Mouse (Mus musculus) kidney, embryonic 16.5 days (tissue): ENCODE measurements around the gene Gal3st2. TPM values are rescaled to one million over a fixed set of nuclear protein-coding genes. Genes with fewer than 3 reads are reported as not detected.
"Not testable (repeated sequence)": the region's sequence is repeated elsewhere in the genome, so short reads cannot be mapped to it uniquely, and the experiment has no call there.

Source experiments
- ATAC-seq: fragments of 200-750 bp; cut with Nextera tagmentation; 2 replicates; pipeline ENCODE4 v1.8.0; 2017; ENCODE audit warnings: moderate TSS enrichment; ENCODE audit not compliant: low FRiP score, low TSS enrichment
- H3K27ac ChIP-seq: fragments of 300-500 bp; sonication (generic); 2 replicates; pipeline ENCODE4 v1.5.1; 2014; ENCODE audit warnings: low read length
- H3K27me3 ChIP-seq: fragments of 300-500 bp; sonication (generic); 2 replicates; pipeline ENCODE4 v1.6.1; 2014; ENCODE audit warnings: low read length, control low read depth, mixed read lengths; ENCODE audit not compliant: insufficient read depth
- H3K36me3 ChIP-seq: fragments of 300-500 bp; sonication (generic); 2 replicates; pipeline ENCODE4 v1.6.1; 2014; ENCODE audit warnings: low read length, control low read depth, mixed read lengths; ENCODE audit not compliant: insufficient read depth
- H3K4me1 ChIP-seq: fragments of 300-500 bp; sonication (generic); 2 replicates; pipeline ENCODE4 v1.6.1; 2014; ENCODE audit warnings: low read length, control low read depth, mixed read lengths; ENCODE audit not compliant: insufficient read depth
- H3K4me2 ChIP-seq: fragments of 300-500 bp; sonication (generic); replicated peaks from 2 replicates; pipeline ENCODE4 v1.6.1; 2014; ENCODE audit warnings: low read depth, low read length
- H3K4me3 ChIP-seq: fragments of 300-500 bp; sonication (generic); 2 replicates; pipeline ENCODE4 v1.5.1; 2014; ENCODE audit warnings: mild to moderate bottlenecking, low read length
- H3K9ac ChIP-seq: fragments of 300-500 bp; sonication (generic); replicated peaks from 2 replicates; pipeline ENCODE4 v1.6.1; 2014; ENCODE audit warnings: low read length
- H3K9me3 ChIP-seq: fragments of 300-500 bp; sonication (generic); 2 replicates; pipeline ENCODE4 v1.6.1; 2016; ENCODE audit warnings: low read length, control low read depth
- WGBS: fragments of 180-500 bp; shearing (Covaris S2); extraction: QIAGEN DNeasy Blood & Tissue Kit; methylation state at CpG from one replicate; pipeline ENCODE4 v1.1.7; 2014; 5-methylcytosine and 5-hydroxymethylcytosine counted together
- polyA plus RNA-seq: library from polyadenylated mRNA; unstranded; fragments of >200 nt; fragmentation: Nextera tagmentation; extraction: Ambion mirVana; gene quantifications from 2 replicates; pipeline ENCODE4 v1.2.1, GENCODE M21; 2015

Gene Gal3st2
- polyA plus RNA-seq, 1 experiment from 2014 or later = not detected

DNA sequence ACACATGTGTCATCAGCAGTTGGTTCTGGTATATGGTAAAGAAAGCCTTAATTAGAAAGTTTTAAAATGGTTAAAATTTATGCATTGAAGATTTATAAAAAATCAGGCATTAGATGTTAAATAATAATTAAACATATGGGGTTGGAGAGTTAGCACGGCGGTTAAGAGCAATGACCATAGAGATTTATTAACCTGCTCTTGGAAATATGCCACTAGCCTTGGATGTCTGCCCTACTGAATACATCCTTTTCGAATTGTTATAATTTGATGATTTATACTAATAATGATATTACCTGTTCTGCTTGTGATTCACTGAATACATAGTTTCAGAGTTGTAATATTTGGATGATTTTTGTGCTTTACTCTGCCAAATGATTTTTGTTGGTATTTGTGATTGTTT is 3.1 kb upstream of the Gal3st2 start:
- H3K4me3 ChIP-seq = no peak overlapping the region
- H3K27ac ChIP-seq = no peak overlapping the region
- H3K4me1 ChIP-seq = no peaks in the 10 kb centered on the region
- H3K9ac ChIP-seq = no peak overlapping the region
- H3K4me2 ChIP-seq = no peak overlapping the region
- H3K36me3 ChIP-seq = no peaks in the 10 kb centered on the region
- H3K27me3 ChIP-seq = no peaks in the 10 kb centered on the region
- no peaks in the 10 kb centered on the region for H3K9me3 ChIP-seq
- 43% methylated on average over 3 of the region's 3 CpGs for WGBS
- no peak for ATAC-seq

DNA sequence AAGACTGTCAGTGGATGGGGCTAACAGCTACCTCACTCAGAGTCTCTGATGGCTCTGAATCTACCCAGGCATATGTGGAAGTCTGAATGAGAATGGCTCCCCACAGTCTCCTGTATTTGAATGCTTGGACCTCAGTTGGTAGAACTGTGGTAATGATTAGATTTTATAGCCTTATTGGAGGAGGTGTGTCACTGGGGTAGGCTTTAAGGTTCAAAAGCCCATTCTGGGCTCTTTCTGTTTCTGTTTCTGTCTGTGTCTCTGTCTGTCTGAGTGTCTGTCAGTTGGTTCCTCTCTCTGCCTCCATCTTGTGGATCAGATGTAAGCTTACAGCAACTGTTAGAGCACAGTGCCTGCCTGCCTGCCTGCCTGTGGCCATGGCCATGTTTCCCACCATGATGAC is 1.5 kb upstream of the Gal3st2 start:
- H3K36me3 ChIP-seq = no peaks in the 10 kb centered on the region
- H3K9me3 ChIP-seq = no peaks in the 10 kb centered on the region
- no peak overlapping the region for H3K4me2 ChIP-seq
- no peak overlapping the region for H3K27ac ChIP-seq
- ATAC-seq = no peak
- H3K4me3 ChIP-seq = no peak overlapping the region
- no peaks in the 10 kb centered on the region for H3K4me1 ChIP-seq
- no peaks in the 10 kb centered on the region for H3K27me3 ChIP-seq
- H3K9ac ChIP-seq = no peak overlapping the region

DNA sequence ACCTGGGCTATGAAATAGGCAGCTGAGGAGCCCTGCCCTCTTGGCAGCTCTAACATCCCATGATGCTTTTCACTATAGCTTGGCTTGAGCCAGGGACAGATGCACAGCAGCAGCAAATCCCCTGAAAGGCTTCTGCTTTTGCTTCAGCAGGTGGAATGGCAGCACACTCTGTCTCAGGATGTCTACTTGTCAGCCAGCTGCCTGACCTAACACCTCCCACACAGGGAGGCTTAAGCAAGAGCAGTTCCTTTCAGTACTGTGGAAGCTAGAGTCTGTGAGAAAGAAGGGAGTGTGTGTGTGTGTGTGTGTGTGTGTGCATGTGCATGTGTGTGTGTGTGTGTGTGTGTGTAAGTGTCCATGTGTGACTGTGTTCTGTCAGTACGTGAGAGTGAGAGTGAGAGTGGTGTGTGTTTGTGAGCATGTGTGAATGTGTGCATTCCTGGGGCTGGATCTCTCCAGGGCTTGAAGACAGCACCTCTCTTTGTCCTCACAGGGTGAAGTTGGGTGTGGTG is 10.5 kb downstream of the Gal3st2 start:
- H3K27me3 ChIP-seq, H3K4me3 ChIP-seq, H3K9ac ChIP-seq, H3K4me2 ChIP-seq, H3K4me1 ChIP-seq, H3K27ac ChIP-seq, H3K9me3 ChIP-seq, H3K36me3 ChIP-seq: not testable (repeated sequence)
- WGBS = 50% methylated on average over 1 of the region's 1 CpGs
- ATAC-seq = 0 out of 2 replicates have a peak, but pooled peaks have one; percentile 49

DNA sequence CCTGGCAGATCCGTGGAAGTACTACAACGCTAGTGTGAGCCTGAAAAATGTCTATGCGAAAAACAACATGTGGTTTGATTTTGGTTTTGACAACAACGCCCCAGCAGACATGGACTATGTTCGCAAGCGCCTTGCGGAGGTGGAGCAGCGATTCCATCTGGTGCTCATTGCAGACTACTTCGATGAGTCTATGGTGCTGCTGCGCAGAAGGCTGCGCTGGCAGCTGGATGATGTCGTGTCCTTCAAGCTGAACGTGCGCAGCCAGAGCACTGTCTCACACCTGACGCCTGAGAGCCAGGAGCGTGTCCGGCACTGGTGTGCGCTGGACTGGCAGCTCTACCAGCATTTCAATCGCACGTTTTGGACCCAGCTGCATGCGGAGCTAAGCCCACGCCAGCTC is 13.3 kb downstream of the Gal3st2 start:
- H3K27ac ChIP-seq, H3K4me1 ChIP-seq, H3K4me3 ChIP-seq, ATAC-seq, H3K36me3 ChIP-seq, H3K27me3 ChIP-seq, H3K9ac ChIP-seq, H3K9me3 ChIP-seq, H3K4me2 ChIP-seq: not testable (repeated sequence)
- WGBS = 89% methylated on average over 11 of the region's 22 CpGs

DNA sequence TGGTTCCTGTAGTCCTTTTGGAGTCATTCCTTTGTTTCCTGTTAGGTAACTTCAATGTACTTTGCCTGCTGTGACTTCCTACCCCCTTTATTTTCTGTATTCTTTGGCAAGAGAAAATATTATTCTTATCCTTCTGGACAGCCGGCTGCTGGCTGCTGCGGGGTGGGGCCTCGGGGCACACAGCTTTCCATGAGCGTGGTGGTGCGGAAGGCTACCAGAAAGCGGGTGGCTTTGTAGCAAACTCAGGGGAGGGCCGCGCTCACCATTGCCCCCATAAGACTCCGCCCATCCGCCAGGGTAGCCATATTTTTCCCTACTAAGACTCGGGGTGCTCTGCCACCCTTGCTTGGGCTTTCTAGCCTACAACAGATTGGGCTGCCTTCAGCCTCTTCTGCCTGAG is 20.7 kb downstream of the Gal3st2 start:
- WGBS = no CpG with 5 or more reads among the region's 11 CpGs
- not testable (repeated sequence) for H3K27ac ChIP-seq, H3K4me1 ChIP-seq, H3K4me3 ChIP-seq, H3K9me3 ChIP-seq, H3K27me3 ChIP-seq, H3K36me3 ChIP-seq, H3K9ac ChIP-seq, ATAC-seq, H3K4me2 ChIP-seq

DNA sequence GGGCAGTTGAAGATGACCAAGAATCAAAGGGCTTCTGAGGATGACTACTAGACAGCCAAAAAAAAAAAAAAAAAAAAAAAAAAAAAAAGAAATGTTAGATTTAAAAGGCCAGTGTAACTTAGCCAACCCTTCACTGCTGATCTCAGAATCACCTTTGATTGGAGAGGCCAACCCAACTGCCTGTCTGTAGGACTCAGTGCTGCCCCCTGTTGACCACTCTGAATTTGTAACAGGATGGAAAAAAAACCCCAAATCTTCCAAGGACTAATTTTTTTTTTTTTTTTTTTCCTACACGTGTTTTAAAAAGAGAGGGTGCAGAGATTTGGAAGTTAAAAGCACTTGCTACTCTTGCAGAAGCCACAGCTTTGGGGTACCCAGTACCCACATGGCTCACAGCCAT is 29.8 kb downstream of the Gal3st2 start:
- H3K27me3 ChIP-seq, H3K4me3 ChIP-seq, H3K27ac ChIP-seq, H3K9ac ChIP-seq, ATAC-seq, H3K36me3 ChIP-seq, H3K4me2 ChIP-seq, H3K9me3 ChIP-seq, H3K4me1 ChIP-seq: not testable (repeated sequence)
- 91% methylated on average over 1 of the region's 1 CpGs for WGBS

DNA sequence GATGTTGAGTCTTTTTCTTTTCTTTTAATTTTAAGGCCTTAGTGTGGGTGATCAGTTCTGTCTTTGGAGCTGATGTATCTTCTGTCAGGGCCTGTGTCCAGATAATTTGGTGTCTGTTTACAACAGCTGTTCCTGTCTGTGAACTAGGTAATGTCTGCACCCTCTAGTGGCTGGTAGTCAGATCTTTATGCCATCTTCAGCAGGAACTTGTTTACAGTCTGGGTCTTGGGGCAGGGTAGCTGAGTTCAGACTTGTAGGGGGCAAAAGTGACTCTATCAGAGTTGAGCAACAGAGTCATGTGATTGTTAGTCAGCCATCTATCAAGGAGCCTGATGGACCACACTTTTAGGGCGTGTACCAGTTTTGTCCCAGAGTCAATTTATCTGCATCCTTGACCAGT is 36.3 kb downstream of the Gal3st2 start:
- not testable (repeated sequence) for H3K4me3 ChIP-seq, H3K27me3 ChIP-seq, H3K36me3 ChIP-seq, H3K27ac ChIP-seq, H3K9ac ChIP-seq, H3K4me2 ChIP-seq, H3K9me3 ChIP-seq, H3K4me1 ChIP-seq
- WGBS = no CpG with 5 or more reads among the region's 1 CpGs
- ATAC-seq = peak; percentile 46; the same call in 1 of the 2 replicates

DNA sequence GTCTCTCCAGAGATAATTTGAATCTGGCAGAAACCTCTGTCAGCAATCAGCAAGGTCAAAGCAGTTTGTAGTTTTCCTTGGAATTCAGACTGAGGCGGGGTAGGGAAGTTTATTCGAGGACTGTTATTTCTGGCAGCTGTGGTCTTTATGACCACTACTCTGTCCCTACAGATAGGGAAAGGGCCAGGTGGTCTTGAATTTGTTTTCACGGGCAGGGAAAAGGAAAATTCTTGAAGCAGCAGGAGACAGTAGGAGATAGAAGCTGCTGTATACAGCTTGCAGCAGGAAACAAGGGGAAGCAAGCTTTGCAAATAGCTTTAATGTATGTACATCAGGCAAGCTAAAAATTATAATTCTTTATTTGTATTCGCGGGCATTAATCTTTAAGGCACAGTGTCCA is 40.2 kb downstream of the Gal3st2 start:
- H3K27me3 ChIP-seq, H3K9me3 ChIP-seq, H3K4me2 ChIP-seq, H3K9ac ChIP-seq, H3K4me3 ChIP-seq, H3K36me3 ChIP-seq, H3K27ac ChIP-seq, ATAC-seq, H3K4me1 ChIP-seq: not testable (repeated sequence)
- 56% methylated on average over 3 of the region's 5 CpGs for WGBS

DNA sequence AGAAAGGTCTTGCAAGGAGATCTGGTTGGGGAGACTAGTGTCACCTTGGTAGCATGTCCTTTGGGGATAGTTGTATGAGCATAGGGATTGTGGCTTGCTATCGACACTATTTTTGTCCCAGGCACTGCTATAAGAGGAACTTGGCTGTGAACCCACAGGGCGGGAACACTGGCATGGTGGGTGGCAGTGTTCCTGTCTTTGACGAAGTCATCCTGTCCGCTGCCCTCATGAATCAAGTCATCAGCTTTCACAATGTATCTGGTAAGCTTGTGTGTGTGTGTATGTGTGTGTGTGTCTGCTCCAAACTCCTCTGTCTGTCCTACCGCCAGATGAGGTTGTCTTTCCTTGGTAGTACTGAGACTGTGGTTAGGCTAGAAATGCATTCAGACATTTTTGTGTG is 45.6 kb downstream of the Gal3st2 start:
- not testable (repeated sequence) for H3K9ac ChIP-seq, H3K4me2 ChIP-seq, H3K4me3 ChIP-seq, H3K9me3 ChIP-seq, H3K27ac ChIP-seq, H3K36me3 ChIP-seq, H3K4me1 ChIP-seq, ATAC-seq, H3K27me3 ChIP-seq
- 80% methylated on average over 3 of the region's 5 CpGs for WGBS

DNA sequence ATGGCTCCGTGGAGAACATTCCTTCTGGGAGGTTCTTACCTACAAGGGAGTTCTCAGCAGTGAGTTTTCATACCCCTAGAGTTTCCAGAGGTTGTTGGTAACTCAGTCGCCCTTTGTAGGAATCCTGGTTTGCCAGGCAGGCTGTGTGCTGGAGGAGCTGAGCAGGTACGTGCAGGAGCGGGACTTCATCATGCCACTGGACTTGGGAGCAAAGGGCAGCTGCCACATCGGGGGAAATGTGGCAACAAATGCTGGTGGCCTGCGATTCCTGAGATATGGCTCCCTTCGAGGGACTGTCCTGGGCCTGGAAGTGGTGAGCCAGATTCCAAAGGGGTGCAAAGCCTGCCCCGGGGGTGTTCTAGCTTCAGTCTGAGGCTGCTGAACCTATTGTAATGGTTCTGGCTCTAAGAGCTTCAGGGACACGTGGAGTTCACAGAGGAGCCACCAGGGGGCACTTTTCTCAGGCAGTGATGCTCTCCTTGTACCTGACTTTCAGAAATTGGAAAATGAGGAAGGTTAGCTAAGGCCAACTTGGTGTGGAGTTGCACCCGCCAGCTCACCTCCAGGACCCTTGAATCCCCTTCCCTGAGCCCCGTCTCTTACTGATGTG is 48.0 kb downstream of the Gal3st2 start:
- not testable (repeated sequence) for H3K4me3 ChIP-seq, H3K27ac ChIP-seq, H3K9ac ChIP-seq, H3K36me3 ChIP-seq, H3K4me2 ChIP-seq, H3K4me1 ChIP-seq, H3K27me3 ChIP-seq, H3K9me3 ChIP-seq
- WGBS = no CpG with 5 or more reads among the region's 11 CpGs
- ATAC-seq = peak; percentile 13; the same call in 1 of the 2 replicates
